13 mouse cellular contexts compared by ENCODE assay signal in the genomic region with DNA sequence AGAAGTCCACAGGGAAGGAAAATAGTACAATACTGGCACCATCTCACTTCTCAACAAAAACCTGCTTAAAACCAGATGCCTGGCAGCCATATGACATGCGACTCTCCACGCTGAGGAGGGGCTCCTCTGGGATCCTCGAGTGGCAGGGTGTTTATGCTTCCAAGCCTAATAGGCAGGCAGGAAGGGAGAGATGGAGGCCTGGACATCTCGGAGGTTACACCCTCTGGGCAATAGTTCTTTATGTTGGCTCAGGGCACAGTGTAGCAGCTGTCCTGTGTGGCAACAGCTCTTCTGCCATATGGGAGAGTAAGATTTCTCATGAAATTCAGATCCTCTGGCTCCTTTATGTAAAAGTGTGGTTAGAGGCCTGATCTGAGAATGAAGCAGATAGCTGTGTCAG. TPM values are rescaled to one million over a fixed set of nuclear protein-coding genes. Genes with fewer than 3 reads are reported as not detected.
DNase-seq lines count a peak whose midpoint lies in the region; ATAC-seq and TF ChIP-seq lines count a peak whose summit lies in the region.
"Had no signal": no experiment of that assay in that cellular context is flagged by ENCODE, and none has a peak within 500 bp of the region (broad histone marks: within the 10 kb centered on the region; RNA-seq: fewer than 3 reads in every experiment).

No protein-coding gene starts in this region.

- TF ChIP-seq CTCF in brain, embryonic 14.5 days (IDR thresholded peaks at IDR 0.05; ENCODE audit: borderline replicate concordance, extremely low read depth, insufficient read depth, insufficient read length), result no peak
- TF ChIP-seq CTCF in hindbrain, postnatal 0 days (IDR thresholded peaks at IDR 0.05; ENCODE audit: low read depth), result no peak

- H3K9me3 ChIP-seq in forebrain, embryonic 12.5 days, result no peaks in the 10 kb centered on the region
- no peaks in the 10 kb centered on the region for H3K9me3 ChIP-seq in hindbrain, postnatal 0 days (ENCODE audit: low read length)
- H3K9me3 ChIP-seq in intestine, embryonic 16.5 days (ENCODE audit: control insufficient read depth, low read length), result no peaks in the 10 kb centered on the region
- H3K9me3 ChIP-seq: liver, embryonic 12.5 days had no signal

- no peaks in the 10 kb centered on the region for H3K27me3 ChIP-seq in forebrain, embryonic 12.5 days
- no peaks in the 10 kb centered on the region for H3K27me3 ChIP-seq in hindbrain, postnatal 0 days (ENCODE audit: insufficient read depth, low read length)
- no peaks in the 10 kb centered on the region for H3K27me3 ChIP-seq in intestine, embryonic 16.5 days (replicated peaks; ENCODE audit: control insufficient read depth, insufficient read depth, low read length)
- H3K27me3 ChIP-seq: liver, embryonic 12.5 days had no signal

- TF ChIP-seq POLR2A in brain, embryonic 14.5 days (IDR thresholded peaks at IDR 0.05; ENCODE audit: borderline replicate concordance, extremely low read depth, insufficient read depth, insufficient read length, poor library complexity, severe bottlenecking), result no peak

- H3K27ac ChIP-seq in forebrain, embryonic 12.5 days, result peak overlapping the region; percentile 50
- peak overlapping the region; percentile 61; the same call in 1 of the 2 replicates for H3K27ac ChIP-seq in hindbrain, postnatal 0 days
- H3K27ac ChIP-seq in intestine, embryonic 16.5 days (ENCODE audit: low read length), result no peak overlapping the region
- H3K27ac ChIP-seq: liver, embryonic 12.5 days; stomach, postnatal 0 days had no signal

- WGBS in forebrain, embryonic 12.5 days, result 47% methylated on average over 4 of the region's 4 CpGs
- 27% methylated on average over 4 of the region's 4 CpGs for WGBS in hindbrain, postnatal 0 days
- WGBS in intestine, embryonic 16.5 days, result 46% methylated on average over 4 of the region's 4 CpGs

- H3K36me3 ChIP-seq in forebrain, embryonic 12.5 days (replicated peaks), result no peaks in the 10 kb centered on the region
- no peaks in the 10 kb centered on the region for H3K36me3 ChIP-seq in hindbrain, postnatal 0 days (ENCODE audit: insufficient read depth, low read length)
- H3K36me3 ChIP-seq in intestine, embryonic 16.5 days (ENCODE audit: control insufficient read depth, insufficient read depth, low read length), result no peaks in the 10 kb centered on the region
- H3K36me3 ChIP-seq: liver, embryonic 12.5 days had no signal

- ATAC-seq in frontal cortex, adult (ENCODE audit: low TSS enrichment), result peak; percentile 20; the same call in 1 of the 2 replicates
- no peak; the same call in 1 of the 2 replicates for ATAC-seq in forebrain, embryonic 12.5 days (ENCODE audit: low FRiP score)
- ATAC-seq in hindbrain, postnatal 0 days, result peak; percentile 87
- no peak for ATAC-seq in intestine, embryonic 16.5 days
- ATAC-seq: liver, embryonic 12.5 days had no signal

- H3K9ac ChIP-seq in forebrain, embryonic 12.5 days, result no peak overlapping the region
- H3K9ac ChIP-seq in hindbrain, postnatal 0 days (replicated peaks; ENCODE audit: low read length), result no peak overlapping the region
- no peak overlapping the region for H3K9ac ChIP-seq in intestine, embryonic 16.5 days (ENCODE audit: low read depth, low read length)
- H3K9ac ChIP-seq: liver, embryonic 12.5 days had no signal

- no peak overlapping the region for H3K4me2 ChIP-seq in forebrain, embryonic 12.5 days
- H3K4me2 ChIP-seq in hindbrain, postnatal 0 days (ENCODE audit: low read depth, low read length), result no peak overlapping the region
- H3K4me2 ChIP-seq in intestine, embryonic 16.5 days (ENCODE audit: low read depth, low read length), result no peak overlapping the region
- H3K4me2 ChIP-seq: liver, embryonic 12.5 days had no signal

- peaks cover 11% of the 10 kb centered on the region for H3K4me1 ChIP-seq in forebrain, embryonic 12.5 days
- H3K4me1 ChIP-seq in hindbrain, postnatal 0 days (ENCODE audit: insufficient read depth, low read length), result peaks cover 6% of the 10 kb centered on the region; the same call in 1 of the 2 replicates
- peaks cover 3% of the 10 kb centered on the region; the same call in 1 of the 2 replicates for H3K4me1 ChIP-seq in intestine, embryonic 16.5 days (ENCODE audit: control insufficient read depth, insufficient read depth, low read length)

- DNase-seq in frontal cortex, postnatal 10 days (ENCODE audit: low spot score in 2 of 2), result no peak
- peak; percentile 82 for DNase-seq in brain, embryonic 14.5 days (ENCODE audit: low read depth)
- DNase-seq in hindbrain, postnatal 0 days (ENCODE audit: low spot score), result peak; percentile 71
- no peak for DNase-seq in thymus, postnatal 0 days (ENCODE audit: low spot score)
- DNase-seq in T-cell, adult 2 months (ENCODE audit: low spot score), result no peak
- DNase-seq: adrenal gland, adult 2 months; kidney, postnatal 25 days; lung, postnatal 36 days had no signal

- H3K4me3 ChIP-seq in forebrain, embryonic 12.5 days (replicated peaks), result no peak overlapping the region
- H3K4me3 ChIP-seq in hindbrain, postnatal 0 days (ENCODE audit: low read length), result no peak overlapping the region
- no peak overlapping the region for H3K4me3 ChIP-seq in intestine, embryonic 16.5 days (ENCODE audit: low read length)
- H3K4me3 ChIP-seq: liver, embryonic 12.5 days had no signal

RNA-seq across cellular contexts. Expression of a gene that starts 24.2 kb away (rescaled TPM):
- 14.5 and 26.0 TPM in 2 replicates for polyA plus RNA-seq in brain, embryonic 14.5 days (2012; rRNA removed)
- 18.3 and 21.0 TPM in 2 replicates for polyA plus RNA-seq in forebrain, embryonic 12.5 days (2016; fragmentation: Nextera tagmentation; extraction: Ambion mirVana)
- total RNA-seq in hindbrain, postnatal 0 days (2014; rRNA removed), result 77.3 and 87.2 TPM in 2 replicates
- polyA plus RNA-seq in hindbrain, postnatal 0 days (2015; fragmentation: Nextera tagmentation; extraction: Ambion mirVana), result 19.9 and 21.3 TPM in 2 replicates
- 0.40 and 0.53 TPM in 2 replicates for polyA plus RNA-seq in thymus, postnatal 0 days (2015; fragmentation: Nextera tagmentation; extraction: Ambion mirVana)
- polyA plus RNA-seq in intestine, embryonic 16.5 days (2015; fragmentation: Nextera tagmentation; extraction: Ambion mirVana), result 1.4 TPM in 2 replicates

Comparison
In these comparisons a context has a peak if more than half of its experiments do, and no peak if none do; other contexts are left out.
1. ATAC-seq: peak in frontal cortex, adult (single experiment) and hindbrain, postnatal 0 days (single experiment); none in forebrain, embryonic 12.5 days (single experiment) and intestine, embryonic 16.5 days (single experiment).
2. DNase-seq: peak in brain, embryonic 14.5 days (single experiment) and hindbrain, postnatal 0 days (single experiment); none in frontal cortex, postnatal 10 days (0 of 2), thymus, postnatal 0 days (single experiment) and T-cell, adult 2 months (single experiment).